Mouse (Mus musculus) heart, postnatal 0 days (tissue): ENCODE results near the gene Upf2. TPM values are rescaled to one million over a fixed set of nuclear protein-coding genes. Genes with fewer than 3 reads are reported as not detected.
A peak's percentile ranks its signal among the peaks of the same experiment; 100 is the strongest.

Experiments
- ATAC-seq: fragments of 200-750 bp; cut with Nextera tagmentation; 2 replicates; pipeline ENCODE4 v1.8.0; 2017; ENCODE audit warnings: low read depth, moderate number of reproducible peaks, moderate library complexity; ENCODE audit not compliant: insufficient read depth
- DNase-seq: peaks from one replicate; pipeline ENCODE4 v3.0.0-alpha.2; 2016; ENCODE audit warnings: low spot score
- H3K27ac ChIP-seq: fragments of 300-500 bp; sonication (generic); 2 replicates; pipeline ENCODE4 v1.5.1; 2014; ENCODE audit warnings: low read depth, mild to moderate bottlenecking
- H3K27me3 ChIP-seq: fragments of 300-500 bp; sonication (generic); 2 replicates; pipeline ENCODE4 v1.6.1; 2014; ENCODE audit warnings: low read length, mixed read lengths; ENCODE audit not compliant: control insufficient read depth, insufficient read depth
- H3K36me3 ChIP-seq: fragments of 300-500 bp; sonication (generic); replicated peaks from 2 replicates; pipeline ENCODE4 v1.6.1; 2014; ENCODE audit warnings: low read length, mixed read lengths; ENCODE audit not compliant: control insufficient read depth, insufficient read depth
- H3K4me1 ChIP-seq: fragments of 300-500 bp; sonication (generic); 2 replicates; pipeline ENCODE4 v1.6.1; 2014; ENCODE audit warnings: antibody characterized with exemption; ENCODE audit not compliant: control insufficient read depth, insufficient read depth
- H3K4me2 ChIP-seq: fragments of 300-500 bp; sonication (generic); 2 replicates; pipeline ENCODE4 v1.6.1; 2014; ENCODE audit warnings: low read depth, mild to moderate bottlenecking, low read length, moderate library complexity
- H3K4me3 ChIP-seq: fragments of 300-500 bp; sonication (generic); 2 replicates; pipeline ENCODE4 v1.5.1; 2014; ENCODE audit warnings: low read depth, low read length
- H3K9ac ChIP-seq: fragments of 300-500 bp; sonication (generic); replicated peaks from 2 replicates; pipeline ENCODE4 v1.6.1; 2014; ENCODE audit warnings: low read depth, low read length, mixed read lengths
- H3K9me3 ChIP-seq: fragments of 300-500 bp; sonication (generic); replicated peaks from 2 replicates; pipeline ENCODE4 v1.6.1; 2016; ENCODE audit warnings: low read length; ENCODE audit not compliant: control insufficient read depth
- CTCF ChIP-seq: IDR thresholded peaks from 2 replicates; pipeline ENCODE4 v1.5.1; 2016; ENCODE audit warnings: antibody characterized with exemption, control low read depth, low read depth
- EP300 ChIP-seq: IDR thresholded peaks from 2 replicates; pipeline ENCODE4 v1.6.1; 2016; ENCODE audit warnings: antibody characterized with exemption, low read depth
- WGBS: fragments of 180-500 bp; shearing (Covaris S2); extraction: QIAGEN DNeasy Blood & Tissue Kit; methylation state at CpG from one replicate; pipeline ENCODE4 v1.1.7; 2014; 5-methylcytosine and 5-hydroxymethylcytosine counted together
- polyA plus RNA-seq: library from polyadenylated mRNA; unstranded; fragments of >200 nt; fragmentation: Nextera tagmentation; extraction: Ambion mirVana; gene quantifications from 2 replicates; pipeline ENCODE4 v1.2.1, GENCODE M21; 2015
- total RNA-seq: library from RNA; depleted of rRNA; stranded (reverse); fragments of >200 nt; gene quantifications from 2 replicates; pipeline ENCODE4 v1.2.3, GENCODE M21; 2014; ENCODE audit warnings: low replicate concordance; rRNA removed

Upf2 gene
- 2.7 and 5.6 TPM in 2 replicates for total RNA-seq
- 3.5 and 3.6 TPM in 2 replicates for polyA plus RNA-seq

DNA sequence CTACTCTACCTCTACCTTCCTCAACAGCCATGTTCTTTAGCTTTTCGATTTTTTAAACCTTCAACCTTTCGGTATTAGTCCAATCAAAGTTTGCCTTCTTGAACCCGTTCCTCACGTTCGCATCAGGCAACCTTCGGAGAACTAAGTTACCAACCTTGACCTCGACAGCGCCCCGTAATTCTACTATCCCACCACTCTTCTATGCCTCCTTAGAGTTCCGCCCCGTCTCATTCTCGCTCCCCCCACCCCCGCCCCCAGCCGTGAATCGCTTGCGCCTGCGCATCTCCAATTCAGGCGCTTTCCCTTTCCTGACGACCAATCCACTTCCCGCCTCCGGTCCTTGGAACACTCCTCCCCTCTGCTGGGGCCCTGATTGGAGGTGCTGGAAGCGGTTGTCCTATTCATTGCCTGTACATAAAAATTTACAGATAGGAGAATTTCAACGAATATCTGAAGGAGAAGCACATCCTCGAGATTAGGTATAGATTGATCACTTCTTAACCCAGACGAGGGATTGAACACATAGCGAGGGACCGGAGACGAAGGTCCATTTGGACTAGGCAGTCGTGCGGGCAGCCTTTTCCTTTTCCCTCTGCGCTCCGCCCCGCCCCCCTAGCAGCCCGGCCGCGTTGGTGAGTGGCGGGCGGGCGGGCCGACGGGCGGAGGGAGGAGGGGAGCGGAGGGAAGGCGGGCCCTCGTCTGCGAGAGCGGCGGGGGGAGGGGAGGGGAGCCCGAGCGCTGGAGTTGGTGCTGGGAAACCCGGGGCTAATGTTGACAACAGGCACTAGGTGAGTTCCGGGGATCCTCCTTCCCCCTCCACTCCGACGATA lies at the start of gene Upf2:
Gene Upf2 (plus strand): TSS at position 704 of the 830 bp plus-strand sequence.
- TF ChIP-seq CTCF (no peak), EP300 (peak; percentile 98)
- Histone ChIP-seq H3K9me3 (no peaks in the 10 kb centered on the region), H3K27ac (peak within 1 kb of the TSS; percentile 88), H3K27me3 (no peaks in the 10 kb centered on the region), H3K4me2 (peak within 1 kb of the TSS; percentile 77), H3K4me1 (peaks cover 6% of the 10 kb centered on the region; the same call in 1 of the 2 replicates), H3K9ac (peak within 1 kb of the TSS; percentile 84), H3K36me3 (no peaks in the 10 kb centered on the region), H3K4me3 (peak within 1 kb of the TSS; percentile 83)
- under 1% methylated on average over 36 of the region's 54 CpGs for WGBS
- peak; percentile 100 for DNase-seq
- ATAC-seq: peak; percentile 95

DNA sequence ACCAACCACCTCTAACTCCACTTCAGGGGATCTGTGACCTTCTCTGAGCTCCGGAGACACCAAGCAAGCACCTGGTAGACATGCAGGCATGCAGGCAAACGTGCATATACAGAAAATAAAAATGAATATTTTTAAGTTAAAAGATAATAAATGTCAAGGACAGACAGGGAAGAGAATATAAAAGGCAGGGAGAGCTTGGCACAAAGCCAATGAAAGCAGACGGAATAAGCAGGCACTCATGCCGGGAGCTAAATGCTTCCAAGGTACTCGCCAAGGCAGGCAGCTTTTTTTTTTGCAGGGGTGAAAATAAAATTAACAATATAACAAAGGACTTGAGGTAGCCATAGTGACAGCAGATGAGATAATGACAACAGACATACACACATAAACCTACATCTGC lies 45.2 kb upstream of the Upf2 start:
- TF ChIP-seq CTCF (no peak), EP300 (no peak)
- Histone ChIP-seq H3K9me3 (no peaks in the 10 kb centered on the region), H3K9ac (no peak overlapping the region), H3K4me1 (no peaks in the 10 kb centered on the region; the same call in 1 of the 2 replicates), H3K4me3 (no peak overlapping the region), H3K36me3 (0 out of 2 replicates have a peak, but pooled peaks cover 8% of the 10 kb centered on the region), H3K27ac (no peak overlapping the region), H3K4me2 (no peak overlapping the region), H3K27me3 (no peaks in the 10 kb centered on the region)
- no peak for DNase-seq
- no peak for ATAC-seq
- 22% methylated on average over 5 of the region's 5 CpGs for WGBS

DNA sequence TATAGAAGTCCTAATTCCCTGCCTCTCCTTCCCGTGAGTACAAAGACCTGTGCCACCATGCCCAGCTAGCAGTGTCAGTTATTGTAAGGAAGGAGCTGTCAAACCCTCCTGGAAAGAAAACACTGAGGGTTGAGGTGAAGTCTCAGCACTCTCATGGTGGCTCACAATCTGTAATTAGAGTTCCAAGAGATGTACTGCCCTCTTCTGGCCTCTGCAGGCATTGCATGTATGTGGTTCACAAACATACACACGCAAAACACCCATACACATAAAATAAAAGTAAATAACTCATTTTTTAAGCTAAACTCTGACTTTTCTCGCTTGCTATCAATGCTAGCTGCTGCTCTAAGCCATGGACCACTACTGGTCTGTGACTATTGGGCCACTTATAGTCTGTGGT lies 44.6 kb upstream of the Upf2 start:
- H3K4me2 ChIP-seq: no peak overlapping the region
- no peaks in the 10 kb centered on the region; the same call in 1 of the 2 replicates for H3K4me1 ChIP-seq
- H3K9me3 ChIP-seq: no peaks in the 10 kb centered on the region
- no peak for ATAC-seq
- DNase-seq: no peak
- 59% methylated on average over 3 of the region's 3 CpGs for WGBS
- 0 out of 2 replicates have a peak, but pooled peaks cover 8% of the 10 kb centered on the region for H3K36me3 ChIP-seq
- H3K27ac ChIP-seq: no peak overlapping the region
- H3K9ac ChIP-seq: no peak overlapping the region
- TF ChIP-seq EP300 (no peak), CTCF (peak; percentile 55)
- no peak overlapping the region for H3K4me3 ChIP-seq
- no peaks in the 10 kb centered on the region for H3K27me3 ChIP-seq

DNA sequence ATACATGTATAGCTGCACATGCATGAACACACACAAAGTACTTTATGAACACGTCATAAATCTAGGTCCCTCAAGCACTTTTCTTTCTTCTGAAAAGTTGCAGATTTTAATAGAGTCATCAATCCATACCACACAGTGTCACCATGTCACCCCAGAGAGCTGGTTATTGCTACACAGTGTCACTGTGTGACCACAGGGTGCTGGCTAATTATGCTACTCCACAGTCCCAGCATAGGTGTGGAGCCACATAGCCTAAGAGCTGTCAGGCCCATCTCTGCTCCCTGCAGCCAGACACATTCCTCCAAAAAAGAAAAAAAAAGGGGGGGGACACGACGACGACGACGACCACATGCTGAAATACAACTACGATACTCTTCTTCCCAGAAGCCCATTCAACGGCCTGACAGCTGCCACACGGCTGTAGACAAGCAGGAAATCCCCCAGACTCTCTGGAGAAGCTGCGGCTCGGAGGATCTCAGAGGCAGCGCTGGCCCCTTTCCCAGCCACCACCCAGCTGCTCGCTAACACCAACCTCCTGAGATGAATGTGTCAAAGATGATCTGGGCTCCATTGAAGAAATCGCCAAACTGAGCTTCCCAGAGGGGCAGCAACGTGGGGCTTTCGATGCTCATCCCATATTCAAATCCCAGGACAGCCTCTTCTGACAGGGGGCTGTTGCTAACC lies 39.8 kb upstream of the Upf2 start:
- no peak for TF ChIP-seq EP300
- Histone ChIP-seq H3K4me2 (no peak overlapping the region), H3K9ac (no peak overlapping the region), H3K27ac (no peak overlapping the region), H3K9me3 (no peaks in the 10 kb centered on the region), H3K4me3 (no peak overlapping the region), H3K27me3 (no peaks in the 10 kb centered on the region), H3K36me3 (no peaks in the 10 kb centered on the region; the same call in 1 of the 2 replicates), H3K4me1 (no peaks in the 10 kb centered on the region)
- DNase-seq: no peak
- 62% methylated on average over 16 of the region's 16 CpGs for WGBS
- no peak for ATAC-seq

DNA sequence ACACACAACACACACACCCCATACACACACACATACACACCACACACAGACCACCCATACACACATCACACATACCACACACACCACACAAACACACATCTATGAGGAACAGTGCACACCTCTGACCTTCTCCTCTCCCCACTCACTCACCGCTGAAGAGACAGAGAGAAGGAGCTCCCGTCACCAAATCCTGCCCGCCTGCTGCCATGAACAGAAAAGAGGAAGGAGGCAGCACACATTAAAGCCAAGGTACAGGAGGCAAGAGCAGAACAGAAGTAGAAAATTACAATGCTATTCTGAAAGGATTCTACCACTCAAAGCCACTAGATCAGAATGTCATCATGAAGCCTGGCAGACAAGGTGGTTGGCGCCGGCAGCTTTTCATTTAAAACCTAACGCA lies 28.4 kb upstream of the Upf2 start:
- 0 out of 2 replicates have a peak, but pooled peaks cover 3% of the 10 kb centered on the region for H3K36me3 ChIP-seq
- TF ChIP-seq CTCF (no peak), EP300 (no peak)
- no peak overlapping the region for H3K9ac ChIP-seq
- WGBS: 89% methylated on average over 6 of the region's 6 CpGs
- no peaks in the 10 kb centered on the region for H3K4me1 ChIP-seq
- DNase-seq: no peak
- no peak overlapping the region for H3K4me3 ChIP-seq
- H3K27me3 ChIP-seq: no peaks in the 10 kb centered on the region
- H3K9me3 ChIP-seq: no peaks in the 10 kb centered on the region
- H3K4me2 ChIP-seq: no peak overlapping the region
- no peak for ATAC-seq
- no peak overlapping the region for H3K27ac ChIP-seq
